In the genomic region with DNA sequence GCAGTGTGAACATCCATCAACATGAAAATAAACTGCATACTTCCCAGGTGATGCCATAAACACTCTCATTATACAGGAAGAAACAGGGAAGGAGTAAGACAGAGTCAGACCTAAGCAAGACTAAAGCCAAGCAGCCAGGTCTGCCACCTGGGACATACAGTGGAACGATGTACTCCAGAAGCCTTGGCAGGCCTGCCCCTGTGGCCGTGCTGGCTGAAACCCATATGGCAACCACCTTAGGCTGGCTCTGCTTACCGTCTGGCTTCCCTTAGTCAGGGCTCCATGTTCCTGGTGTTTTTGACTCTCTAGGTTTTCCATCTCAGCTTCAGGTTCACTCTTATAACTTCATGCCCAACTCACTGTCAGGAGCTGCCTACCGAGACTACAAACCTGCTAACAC, we compare ENCODE assay signal across 14 mouse cellular contexts. TPM values are rescaled to one million over a fixed set of nuclear protein-coding genes. Genes with fewer than 3 reads are reported as not detected.
DNase-seq lines count a peak whose midpoint lies in the region; ATAC-seq lines count a peak whose summit lies in the region.
"Had no signal": no experiment of that assay in that cellular context is flagged by ENCODE, and none has a peak within 500 bp of the region (broad histone marks: within the 10 kb centered on the region; RNA-seq: fewer than 3 reads in every experiment).

No protein-coding gene starts in this region.

- peak; percentile 38 for DNase-seq in gastrocnemius, adult 18-20 months (ENCODE audit: low spot score)
- no peak for DNase-seq in gastrocnemius, postnatal 4 days (ENCODE audit: low spot score in 2 of 2)
- DNase-seq in cerebellum, adult 11-12 months: peak; percentile 63
- peak; percentile 59 for DNase-seq in cerebellum, adult 9-10 months
- DNase-seq in gastrocnemius, postnatal 25 days: peak; percentile 34
- no peak for DNase-seq in spleen, postnatal 14 days (ENCODE audit: low spot score in 2 of 2)
- DNase-seq: kidney, postnatal 10 days; lung, postnatal 4 days; right cerebral cortex, postnatal 25 days had no signal

- H3K27ac ChIP-seq in kidney, embryonic 14.5 days (ENCODE audit: low read depth, low read length): no peak overlapping the region
- H3K27ac ChIP-seq: midbrain, embryonic 13.5 days had no signal

- H3K4me3 ChIP-seq in kidney, embryonic 14.5 days (ENCODE audit: low read length): no peak overlapping the region
- H3K4me3 ChIP-seq: midbrain, embryonic 13.5 days had no signal

- no peaks in the 10 kb centered on the region for H3K4me1 ChIP-seq in kidney, embryonic 14.5 days (ENCODE audit: control insufficient read depth, insufficient read depth, low read length)
- H3K4me1 ChIP-seq: midbrain, embryonic 13.5 days had no signal

- H3K9ac ChIP-seq in kidney, embryonic 14.5 days (ENCODE audit: low read depth, low read length): no peak overlapping the region
- H3K9ac ChIP-seq: midbrain, embryonic 13.5 days had no signal

- no peaks in the 10 kb centered on the region for H3K9me3 ChIP-seq in kidney, embryonic 14.5 days (ENCODE audit: control insufficient read depth, low read length)
- H3K9me3 ChIP-seq: midbrain, embryonic 13.5 days had no signal

- peaks cover 2% of the 10 kb centered on the region; the same call in 1 of the 2 replicates for H3K36me3 ChIP-seq in kidney, embryonic 14.5 days (ENCODE audit: control insufficient read depth, insufficient read depth, low read length)

- H3K4me2 ChIP-seq in kidney, embryonic 14.5 days (replicated peaks; ENCODE audit: low read depth, low read length): no peak overlapping the region
- H3K4me2 ChIP-seq: midbrain, embryonic 13.5 days had no signal

- 98% methylated on average over 4 of the region's 4 CpGs for WGBS in kidney, embryonic 14.5 days

- ATAC-seq in kidney, embryonic 14.5 days (ENCODE audit: low FRiP score, low TSS enrichment): no peak
- ATAC-seq: activated CD4-positive, CD25-positive, alpha-beta regulatory T cell, adult 4 months; midbrain, embryonic 13.5 days had no signal

- H3K27me3 ChIP-seq in kidney, embryonic 14.5 days (ENCODE audit: control insufficient read depth, insufficient read depth, low read length): no peaks in the 10 kb centered on the region
- H3K27me3 ChIP-seq: CH12.LX; midbrain, embryonic 13.5 days had no signal

RNA-seq across cellular contexts. Expression of gene Slc25a31, which starts 42.5 kb away (rescaled TPM):
- total RNA-seq in gastrocnemius, adult 18-20 months (2021): not detected
- not detected for total RNA-seq in gastrocnemius, postnatal 4 days (2021)
- not detected for total RNA-seq in gastrocnemius, postnatal 25 days (2021)
- 0.28 TPM in 1 of 2 replicates, not detected in the other for polyA plus RNA-seq in kidney, embryonic 14.5 days (2014; fragmentation: Nextera tagmentation; extraction: Ambion mirVana)
- total RNA-seq: CH12.LX had no signal
- polyA plus RNA-seq: activated CD4-positive, CD25-positive, alpha-beta regulatory T cell, adult 4 months; liver, embryonic 16.5 days had no signal

Comparison
In these comparisons a context has a peak if more than half of its experiments do, and no peak if none do; other contexts are left out.
1. DNase-seq: peak in gastrocnemius, adult 18-20 months (single experiment), cerebellum, adult 11-12 months (single experiment), cerebellum, adult 9-10 months (single experiment) and gastrocnemius, postnatal 25 days (single experiment); none in gastrocnemius, postnatal 4 days (0 of 2) and spleen, postnatal 14 days (0 of 2).